Mouse (Mus musculus) urinary bladder, postnatal 25 days (tissue): ENCODE measurements around the gene Gm20828.
"Not testable (repeated sequence)": the region's sequence is repeated elsewhere in the genome, so short reads cannot be mapped to it uniquely, and the experiment has no call there.

Experiments used
- DNase-seq: peaks from one replicate; pipeline ENCODE4 v3.0.0; 2022; ENCODE audit warnings: low spot score

The Gm20828 gene

GRCm38 (mm10) chrY:11199274-11199673, at the start of gene Gm20828:
TSS of gene Gm20828 (minus strand) at chrY:11199374.
- DNase-seq, result not testable (repeated sequence)
